Comparison of ENCODE assay signal across 25 mouse cellular contexts in the genomic region with DNA sequence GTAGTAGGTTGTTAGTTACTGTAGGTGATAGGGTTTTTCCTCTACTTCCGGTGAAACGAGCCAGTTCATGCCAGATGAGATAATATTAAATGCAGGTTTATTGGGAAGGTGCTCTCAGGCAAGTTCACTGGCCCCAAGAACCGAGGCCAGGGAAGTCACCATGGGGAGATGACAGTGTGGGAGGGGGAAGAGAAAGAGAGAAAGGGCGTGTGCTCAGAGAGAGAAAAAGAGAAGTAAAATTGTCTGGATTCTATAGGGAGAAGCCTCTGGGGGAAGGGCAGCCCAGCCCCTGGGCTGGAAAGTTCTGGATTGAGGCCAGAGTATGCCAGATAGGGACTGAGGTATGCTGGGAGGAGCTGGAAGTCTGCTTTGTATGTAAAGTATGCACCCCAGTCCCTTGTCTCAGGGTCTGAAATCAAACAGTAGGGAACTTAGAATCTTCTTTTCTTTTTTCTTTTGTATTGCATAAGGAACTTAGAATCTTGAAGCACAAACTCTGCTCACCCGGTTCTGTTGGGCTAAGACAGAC.
DNase-seq lines count a peak whose midpoint lies in the region; ATAC-seq and TF ChIP-seq lines count a peak whose summit lies in the region.
"Had no signal": no experiment of that assay in that cellular context is flagged by ENCODE, and none has a peak within 500 bp of the region (broad histone marks: within the 10 kb centered on the region; RNA-seq: fewer than 3 reads in every experiment).

No protein-coding gene starts in this region.

- no peak overlapping the region for H3K27ac ChIP-seq in embryonic facial prominence, embryonic 12.5 days
- H3K27ac ChIP-seq in embryonic facial prominence, embryonic 10.5 days (replicated peaks) = no peak overlapping the region
- H3K27ac ChIP-seq in heart, postnatal 0 days (ENCODE audit: low read depth) = no peak overlapping the region
- no peak overlapping the region for H3K27ac ChIP-seq in midbrain, embryonic 11.5 days (ENCODE audit: low read depth, low read length)
- H3K27ac ChIP-seq in midbrain, embryonic 10.5 days (replicated peaks) = no peak overlapping the region
- H3K27ac ChIP-seq: hindbrain, postnatal 0 days; layer of hippocampus, adult 2 months; liver, embryonic 15.5 days; midbrain, embryonic 15.5 days had no signal

- no peak for TF ChIP-seq EP300 in heart, postnatal 0 days (IDR thresholded peaks at IDR 0.05; ENCODE audit: low read depth)

- H3K4me1 ChIP-seq in embryonic facial prominence, embryonic 12.5 days = peaks cover 18% of the 10 kb centered on the region
- H3K4me1 ChIP-seq in embryonic facial prominence, embryonic 10.5 days = peaks cover 33% of the 10 kb centered on the region
- peaks cover 7% of the 10 kb centered on the region; the same call in 1 of the 2 replicates for H3K4me1 ChIP-seq in heart, postnatal 0 days (ENCODE audit: control insufficient read depth, insufficient read depth)
- H3K4me1 ChIP-seq in midbrain, embryonic 11.5 days (ENCODE audit: control insufficient read depth, insufficient read depth, low read length) = peaks cover 10% of the 10 kb centered on the region; the same call in 1 of the 2 replicates
- peaks cover 23% of the 10 kb centered on the region for H3K4me1 ChIP-seq in midbrain, embryonic 10.5 days
- H3K4me1 ChIP-seq: liver, embryonic 15.5 days had no signal

- H3K9me3 ChIP-seq in embryonic facial prominence, embryonic 12.5 days = no peaks in the 10 kb centered on the region
- 0 out of 2 replicates have a peak, but pooled peaks cover 3% of the 10 kb centered on the region for H3K9me3 ChIP-seq in embryonic facial prominence, embryonic 10.5 days
- no peaks in the 10 kb centered on the region for H3K9me3 ChIP-seq in heart, postnatal 0 days (replicated peaks; ENCODE audit: control insufficient read depth, low read length)
- no peaks in the 10 kb centered on the region; the same call in 1 of the 2 replicates for H3K9me3 ChIP-seq in midbrain, embryonic 11.5 days (ENCODE audit: control insufficient read depth, low read length)
- 0 out of 2 replicates have a peak, but pooled peaks cover 8% of the 10 kb centered on the region for H3K9me3 ChIP-seq in midbrain, embryonic 10.5 days (replicated peaks)
- H3K9me3 ChIP-seq: liver, embryonic 15.5 days; midbrain, embryonic 15.5 days had no signal

- H3K4me3 ChIP-seq in embryonic facial prominence, embryonic 12.5 days = no peak overlapping the region
- no peak overlapping the region for H3K4me3 ChIP-seq in embryonic facial prominence, embryonic 10.5 days
- no peak overlapping the region for H3K4me3 ChIP-seq in heart, postnatal 0 days (ENCODE audit: low read depth, low read length)
- H3K4me3 ChIP-seq in midbrain, embryonic 11.5 days (ENCODE audit: low read depth, low read length) = no peak overlapping the region
- no peak overlapping the region for H3K4me3 ChIP-seq in midbrain, embryonic 10.5 days
- H3K4me3 ChIP-seq: erythroblast, embryonic 14.5 days; layer of hippocampus, adult 2 months; liver, embryonic 15.5 days; midbrain, embryonic 15.5 days; myocyte had no signal

- H3K4me2 ChIP-seq in embryonic facial prominence, embryonic 12.5 days (replicated peaks) = 0 out of 2 replicates have a peak overlapping the region, but pooled peaks have one; percentile 1
- H3K4me2 ChIP-seq in heart, postnatal 0 days (ENCODE audit: low read depth, low read length) = peak overlapping the region; percentile 32
- H3K4me2 ChIP-seq in midbrain, embryonic 11.5 days = no peak overlapping the region
- H3K4me2 ChIP-seq: liver, embryonic 15.5 days; midbrain, embryonic 15.5 days had no signal

- ATAC-seq in embryonic facial prominence, embryonic 12.5 days (ENCODE audit: insufficient number of reproducible peaks, insufficient read depth, low FRiP score, low TSS enrichment) = no peak
- ATAC-seq in heart, postnatal 0 days (ENCODE audit: insufficient read depth, low read depth) = peak; percentile 83
- no peak for ATAC-seq in midbrain, embryonic 11.5 days (ENCODE audit: low FRiP score)
- ATAC-seq: forebrain, embryonic 14.5 days; hindbrain, postnatal 0 days; intestine, postnatal 0 days; midbrain, embryonic 15.5 days had no signal

- no peak overlapping the region for H3K9ac ChIP-seq in embryonic facial prominence, embryonic 12.5 days
- no peak overlapping the region for H3K9ac ChIP-seq in heart, postnatal 0 days (replicated peaks; ENCODE audit: low read depth, low read length)
- H3K9ac ChIP-seq in midbrain, embryonic 11.5 days (ENCODE audit: low read length) = no peak overlapping the region
- H3K9ac ChIP-seq: liver, embryonic 15.5 days; midbrain, embryonic 15.5 days had no signal

- 53% methylated on average over 5 of the region's 5 CpGs for WGBS in embryonic facial prominence, embryonic 12.5 days
- 52% methylated on average over 5 of the region's 5 CpGs for WGBS in embryonic facial prominence, embryonic 10.5 days
- whole genome bisulfite sequencing in heart, postnatal 0 days = 13% methylated on average over 5 of the region's 5 CpGs
- 54% methylated on average over 5 of the region's 5 CpGs for WGBS in midbrain, embryonic 11.5 days
- WGBS in midbrain, embryonic 10.5 days = 58% methylated on average over 5 of the region's 5 CpGs

- H3K36me3 ChIP-seq in embryonic facial prominence, embryonic 12.5 days = no peaks in the 10 kb centered on the region
- H3K36me3 ChIP-seq in embryonic facial prominence, embryonic 10.5 days (replicated peaks) = no peaks in the 10 kb centered on the region
- no peaks in the 10 kb centered on the region for H3K36me3 ChIP-seq in heart, postnatal 0 days (replicated peaks; ENCODE audit: control insufficient read depth, insufficient read depth, low read length)
- H3K36me3 ChIP-seq in midbrain, embryonic 11.5 days (ENCODE audit: control insufficient read depth, insufficient read depth, low read length) = no peaks in the 10 kb centered on the region
- no peaks in the 10 kb centered on the region for H3K36me3 ChIP-seq in midbrain, embryonic 10.5 days
- H3K36me3 ChIP-seq: G1E; liver, embryonic 15.5 days; midbrain, embryonic 15.5 days had no signal

- no peak for TF ChIP-seq CTCF in heart, postnatal 0 days (IDR thresholded peaks at IDR 0.05; ENCODE audit: low read depth)

- H3K27me3 ChIP-seq in embryonic facial prominence, embryonic 12.5 days = no peaks in the 10 kb centered on the region
- H3K27me3 ChIP-seq in embryonic facial prominence, embryonic 10.5 days (replicated peaks; ENCODE audit: low read depth, poor library complexity, severe bottlenecking) = peaks cover 5% of the 10 kb centered on the region; the same call in 1 of the 2 replicates
- H3K27me3 ChIP-seq in heart, postnatal 0 days (ENCODE audit: control insufficient read depth, insufficient read depth, low read length) = no peaks in the 10 kb centered on the region
- peaks cover 8% of the 10 kb centered on the region for H3K27me3 ChIP-seq in midbrain, embryonic 11.5 days (ENCODE audit: control insufficient read depth, insufficient read depth, low read length)
- peaks cover 42% of the 10 kb centered on the region for H3K27me3 ChIP-seq in midbrain, embryonic 10.5 days (ENCODE audit: low read depth, poor library complexity, severe bottlenecking)
- H3K27me3 ChIP-seq: liver, embryonic 15.5 days; midbrain, embryonic 15.5 days had no signal

- DNase-seq in embryonic facial prominence, embryonic 10.5 days (ENCODE audit: low spot score) = no peak
- DNase-seq in heart, postnatal 0 days (ENCODE audit: low spot score) = no peak
- no peak for DNase-seq in heart, adult 9 months (ENCODE audit: low spot score in 2 of 2)
- DNase-seq in midbrain, embryonic 11.5 days (ENCODE audit: low spot score, missing footprints) = peak; percentile 69
- DNase-seq in midbrain, embryonic 10.5 days (ENCODE audit: low spot score) = no peak
- no peak for DNase-seq in frontal cortex, postnatal 36 days (ENCODE audit: low spot score in 2 of 2)
- no peak for DNase-seq in layer of hippocampus, adult 8-10 months (ENCODE audit: low spot score in 2 of 2)
- DNase-seq: adrenal gland, postnatal 25 days; cerebellum, adult 18-20 months; cerebellum, postnatal 36 days; gastrocnemius, postnatal 14 days; kidney, postnatal 10 days; right cerebral cortex, postnatal 14 days; spleen, adult 18-20 months; thymus, adult 2 months had no signal
